Mouse (Mus musculus): ENCODE measurements at regions not wholly inside any gene's neighbourhood (a gene's known extent, or its start where the extent isn't known, plus 50 kb on each side); places are given as distances from the start of the nearest gene placed in this dataset.

DNA sequence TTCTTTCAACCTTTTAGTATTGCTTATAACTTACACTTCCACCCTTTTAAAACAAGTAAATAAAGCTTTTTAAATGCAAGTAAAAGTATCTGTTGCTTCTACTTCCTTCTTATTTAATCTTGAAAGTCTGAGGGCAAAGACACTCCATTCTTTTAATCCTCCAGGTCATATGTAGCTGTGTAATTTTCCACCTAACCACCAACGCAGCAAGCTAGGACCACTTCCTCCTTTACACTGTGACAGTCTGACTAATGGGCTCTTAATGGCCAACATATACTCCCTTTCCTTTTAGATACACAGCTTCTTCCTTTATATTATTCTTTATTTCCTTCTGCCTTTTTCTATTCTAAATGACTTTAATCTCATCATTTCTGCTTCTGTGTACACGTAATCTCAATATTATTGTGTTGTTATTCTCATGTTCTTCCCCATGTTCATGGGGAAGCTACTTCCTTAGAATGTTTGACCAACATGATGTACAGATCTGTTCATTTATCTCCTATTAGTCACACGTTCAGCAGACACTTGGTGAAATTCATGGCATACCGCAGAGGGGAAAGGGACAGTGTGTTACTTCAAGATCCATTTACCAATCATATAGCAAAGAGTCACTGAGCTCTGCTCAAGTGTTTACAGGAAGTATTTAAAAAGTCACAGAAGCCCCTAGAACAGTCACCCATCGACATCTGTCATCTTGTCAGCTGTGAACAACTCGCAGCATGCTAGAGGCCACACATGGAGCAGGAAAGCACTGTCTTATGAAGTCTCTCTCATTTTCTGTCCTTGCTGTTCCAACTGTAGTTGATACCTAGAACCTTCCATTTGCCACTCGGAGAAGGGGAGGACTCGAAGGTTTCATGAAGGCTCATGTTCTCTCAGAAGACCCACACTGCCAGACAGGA lies 172.2 kb upstream of the Slc7a11 start:
- TF ChIP-seq HCFC1 (IDR thresholded peaks at IDR 0.05; ENCODE audit: borderline replicate concordance, insufficient read depth, low read length) (no peak), MAFK (IDR thresholded peaks at IDR 0.05; ENCODE audit: insufficient read depth, low read depth, low read length) (no peak)

Data from ES-E14 (cell line).